14 mouse cellular contexts compared by ENCODE assay signal in genomic region chr2:104603431-104603830, GRCm38 (mm10).
"Had no signal": no experiment of that assay in that cellular context is flagged by ENCODE, and none has a peak within 500 bp of the region (broad histone marks: within the 10 kb centered on the region; RNA-seq: fewer than 3 reads in every experiment).

No protein-coding gene starts in this region.

- ATAC-seq: midbrain, embryonic 13.5 days; midbrain, embryonic 15.5 days had no signal

- H3K4me3 ChIP-seq: megakaryocyte, embryonic 14.5 days; midbrain, embryonic 13.5 days; midbrain, embryonic 15.5 days; neural tube, embryonic 12.5 days; stomach, embryonic 15.5 days had no signal

- H3K27me3 ChIP-seq: megakaryocyte, embryonic 14.5 days; midbrain, embryonic 13.5 days; midbrain, embryonic 15.5 days; neural tube, embryonic 12.5 days; stomach, embryonic 15.5 days had no signal

- H3K4me2 ChIP-seq: lung, embryonic 14.5 days; midbrain, embryonic 11.5 days; midbrain, embryonic 13.5 days; midbrain, embryonic 15.5 days; neural tube, embryonic 12.5 days; stomach, embryonic 15.5 days had no signal

- H3K4me1 ChIP-seq: midbrain, embryonic 13.5 days; midbrain, embryonic 15.5 days; neural tube, embryonic 12.5 days; stomach, embryonic 15.5 days had no signal

- H3K27ac ChIP-seq: midbrain, embryonic 13.5 days; midbrain, embryonic 15.5 days; neural tube, embryonic 12.5 days; stomach, embryonic 15.5 days; stomach, postnatal 0 days had no signal

- DNase-seq: lung, adult 18-20 months; lung, embryonic 14.5 days; lung, postnatal 4 days; right cerebral cortex, postnatal 14 days; thymus, adult 2 months; thymus, postnatal 25 days; thymus, postnatal 4 days had no signal

- H3K36me3 ChIP-seq: midbrain, embryonic 15.5 days had no signal

- H3K9me3 ChIP-seq: megakaryocyte, embryonic 14.5 days; midbrain, embryonic 13.5 days; midbrain, embryonic 15.5 days; neural tube, embryonic 12.5 days; stomach, embryonic 15.5 days had no signal

- H3K9ac ChIP-seq: lung, embryonic 14.5 days; midbrain, embryonic 13.5 days; midbrain, embryonic 15.5 days; neural tube, embryonic 12.5 days; stomach, embryonic 15.5 days had no signal
